8 mouse cellular contexts compared by ENCODE assay signal in the genomic region with DNA sequence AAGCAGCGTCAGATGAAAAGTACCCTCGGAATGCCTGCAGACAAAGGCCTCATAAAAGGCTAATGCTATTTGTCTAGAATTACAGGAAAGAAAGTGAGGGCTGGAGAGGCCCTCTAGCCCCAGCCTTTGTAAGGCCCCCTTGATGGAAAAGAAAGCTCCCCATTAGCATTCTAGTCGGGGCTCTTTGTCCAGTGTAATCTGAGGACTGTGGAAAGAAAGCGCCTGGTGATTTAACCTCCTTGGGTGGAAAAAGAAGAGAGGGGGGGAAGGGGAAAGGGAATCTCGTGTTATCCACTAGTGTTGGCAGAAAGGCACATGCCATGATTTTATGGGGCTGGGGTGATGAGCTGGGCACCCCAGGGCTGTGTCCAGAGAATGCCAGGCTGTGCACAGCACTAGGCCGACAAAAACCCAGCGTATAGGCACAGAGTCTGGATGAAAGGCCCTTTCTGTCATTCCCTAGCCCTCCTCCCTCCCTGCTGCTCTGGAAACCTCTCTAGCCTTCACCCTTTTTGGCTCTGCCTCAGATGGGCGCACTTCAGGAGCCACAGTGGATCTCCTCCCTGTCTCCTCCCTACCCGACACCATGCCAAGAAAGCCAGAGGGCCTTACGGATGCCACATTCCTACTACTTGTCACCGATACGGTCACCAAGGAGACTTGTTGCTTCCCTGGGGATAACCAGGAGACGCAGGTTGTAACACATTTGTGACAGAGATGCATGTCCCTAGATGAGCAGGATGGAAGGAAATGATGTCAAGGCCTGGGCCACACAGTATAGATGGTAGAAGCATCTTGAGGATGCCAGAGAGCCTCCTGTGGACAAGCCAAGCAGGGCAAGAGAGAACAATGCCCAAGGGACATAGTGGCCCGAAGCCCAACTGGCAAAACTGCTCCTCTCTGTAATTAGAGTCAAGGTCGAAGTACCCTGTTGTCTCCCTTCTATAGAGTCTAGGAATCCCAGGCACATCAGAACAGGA.
DNase-seq lines count a peak whose midpoint lies in the region; ATAC-seq lines count a peak whose summit lies in the region.

No protein-coding gene starts in this region.

- peaks cover 89% of the 10 kb centered on the region for H3K4me1 ChIP-seq in megakaryocyte, embryonic 14.5 days
- peaks cover 50% of the 10 kb centered on the region for H3K4me1 ChIP-seq in hindbrain, embryonic 12.5 days
- H3K4me1 ChIP-seq in neural tube, embryonic 11.5 days (ENCODE audit: control insufficient read depth, insufficient read depth, low read length): peaks cover 24% of the 10 kb centered on the region

- H3K27me3 ChIP-seq in megakaryocyte, embryonic 14.5 days (replicated peaks): no peaks in the 10 kb centered on the region
- no peaks in the 10 kb centered on the region for H3K27me3 ChIP-seq in hindbrain, embryonic 12.5 days
- H3K27me3 ChIP-seq in neural tube, embryonic 11.5 days (ENCODE audit: control insufficient read depth, insufficient read depth, low read length): no peaks in the 10 kb centered on the region

- peak overlapping the region; percentile 14 for H3K4me3 ChIP-seq in megakaryocyte, embryonic 14.5 days (replicated peaks)
- H3K4me3 ChIP-seq in hindbrain, embryonic 12.5 days: no peak overlapping the region
- H3K4me3 ChIP-seq in neural tube, embryonic 11.5 days (ENCODE audit: low read depth, low read length): no peak overlapping the region

- peaks cover 98% of the 10 kb centered on the region for H3K36me3 ChIP-seq in megakaryocyte, embryonic 14.5 days (replicated peaks; ENCODE audit: low read length)
- no peaks in the 10 kb centered on the region for H3K36me3 ChIP-seq in hindbrain, embryonic 12.5 days
- no peaks in the 10 kb centered on the region for H3K36me3 ChIP-seq in neural tube, embryonic 11.5 days (ENCODE audit: control insufficient read depth, insufficient read depth, low read length)

- no peak for ATAC-seq in megakaryocyte, adult 5-6 weeks (ENCODE audit: poor library complexity, severe bottlenecking)
- ATAC-seq in hindbrain, embryonic 12.5 days (ENCODE audit: low FRiP score): peak; percentile 91
- ATAC-seq in neural tube, embryonic 11.5 days (ENCODE audit: insufficient read depth, low FRiP score, low TSS enrichment): peak; percentile 91

- no peaks in the 10 kb centered on the region for H3K9me3 ChIP-seq in megakaryocyte, embryonic 14.5 days
- H3K9me3 ChIP-seq in hindbrain, embryonic 12.5 days (replicated peaks): no peaks in the 10 kb centered on the region
- no peaks in the 10 kb centered on the region for H3K9me3 ChIP-seq in neural tube, embryonic 11.5 days (ENCODE audit: control insufficient read depth, low read length)

- peak overlapping the region; percentile 29 for H3K4me2 ChIP-seq in hindbrain, embryonic 12.5 days (replicated peaks)
- no peak overlapping the region for H3K4me2 ChIP-seq in neural tube, embryonic 11.5 days (ENCODE audit: low read depth)

- WGBS in hindbrain, embryonic 12.5 days: 12% methylated on average over 15 of the region's 15 CpGs
- whole genome bisulfite sequencing in neural tube, embryonic 11.5 days: 22% methylated on average over 15 of the region's 15 CpGs

- peak overlapping the region; percentile 18; the same call in 1 of the 2 replicates for H3K9ac ChIP-seq in hindbrain, embryonic 12.5 days
- peak overlapping the region; percentile 19 for H3K9ac ChIP-seq in neural tube, embryonic 11.5 days (ENCODE audit: low read length)

- peak; percentile 29 for DNase-seq in cerebellum, adult 11-12 months
- DNase-seq in cerebellum, adult 9-10 months: no peak
- peak; percentile 73 for DNase-seq in neural tube, embryonic 11.5 days (ENCODE audit: low spot score)
- DNase-seq in thymus, postnatal 36 days: no peak
- no peak for DNase-seq in spleen, postnatal 36 days (ENCODE audit: low spot score in 2 of 2)

- H3K27ac ChIP-seq in hindbrain, embryonic 12.5 days: peak overlapping the region; percentile 93
- peak overlapping the region; percentile 88 for H3K27ac ChIP-seq in neural tube, embryonic 11.5 days (ENCODE audit: low read depth, low read length)

Comparison
In these comparisons a context has a peak if more than half of its experiments do, and no peak if none do; other contexts are left out.
1. DNase-seq: peak in cerebellum, adult 11-12 months (single experiment) and neural tube, embryonic 11.5 days (single experiment); none in cerebellum, adult 9-10 months (single experiment), thymus, postnatal 36 days (0 of 2) and spleen, postnatal 36 days (0 of 2).